Mouse (Mus musculus) spleen, adult 10 weeks (tissue): ENCODE data around the gene Hpgds. TPM values are rescaled to one million over a fixed set of nuclear protein-coding genes. Genes with fewer than 3 reads are reported as not detected.

Experiments used
- polyA plus RNA-seq: library from polyadenylated mRNA; stranded (reverse); fragments of 350-450 nt; fragmentation: Illumina TruSeq; extraction: RNeasy Lipid Tissue Mini Kit (QIAGEN cat#74804); gene quantifications from one replicate; pipeline ENCODE4 v1.2.3, GENCODE M21; 2015; ENCODE audit warnings: low replicate concordance; ENCODE audit not compliant: insufficient read depth

The Hpgds gene
- polyA plus RNA-seq = 32.6 TPM

GRCm38 (mm10) chr6:65144621-65145205 is at the start of gene Hpgds:
Gene Hpgds, minus strand, starts transcription at chr6:65144908.

Other genes starting within 250 kb of the Hpgds start
- 41.0 TPM for gene Smarcad1, start 102.3 kb downstream of the Hpgds start, polyA plus RNA-seq
- not detected for gene C130060K24Rik, start 236.2 kb upstream of the Hpgds start, polyA plus RNA-seq